Mouse (Mus musculus) testis, postnatal 14 days (tissue): ENCODE results near the gene Hist1h2bk.
A peak's percentile ranks its signal among the peaks of the same experiment; 100 is the strongest.

Experiments
- DNase-seq: peaks from one replicate; pipeline ENCODE4 v3.0.0; 2021; ENCODE audit warnings: low spot score

The Hist1h2bk gene

GRCm38 (mm10) chr13:22014411-22014845, 21.2 kb upstream of the Hist1h2bk start:
- DNase-seq: no peak

- DNase-seq: peak; percentile 62
These were observed 19.9 kb upstream of the Hist1h2bk start for GRCm38 (mm10) chr13:22015479-22016450.

DNA sequence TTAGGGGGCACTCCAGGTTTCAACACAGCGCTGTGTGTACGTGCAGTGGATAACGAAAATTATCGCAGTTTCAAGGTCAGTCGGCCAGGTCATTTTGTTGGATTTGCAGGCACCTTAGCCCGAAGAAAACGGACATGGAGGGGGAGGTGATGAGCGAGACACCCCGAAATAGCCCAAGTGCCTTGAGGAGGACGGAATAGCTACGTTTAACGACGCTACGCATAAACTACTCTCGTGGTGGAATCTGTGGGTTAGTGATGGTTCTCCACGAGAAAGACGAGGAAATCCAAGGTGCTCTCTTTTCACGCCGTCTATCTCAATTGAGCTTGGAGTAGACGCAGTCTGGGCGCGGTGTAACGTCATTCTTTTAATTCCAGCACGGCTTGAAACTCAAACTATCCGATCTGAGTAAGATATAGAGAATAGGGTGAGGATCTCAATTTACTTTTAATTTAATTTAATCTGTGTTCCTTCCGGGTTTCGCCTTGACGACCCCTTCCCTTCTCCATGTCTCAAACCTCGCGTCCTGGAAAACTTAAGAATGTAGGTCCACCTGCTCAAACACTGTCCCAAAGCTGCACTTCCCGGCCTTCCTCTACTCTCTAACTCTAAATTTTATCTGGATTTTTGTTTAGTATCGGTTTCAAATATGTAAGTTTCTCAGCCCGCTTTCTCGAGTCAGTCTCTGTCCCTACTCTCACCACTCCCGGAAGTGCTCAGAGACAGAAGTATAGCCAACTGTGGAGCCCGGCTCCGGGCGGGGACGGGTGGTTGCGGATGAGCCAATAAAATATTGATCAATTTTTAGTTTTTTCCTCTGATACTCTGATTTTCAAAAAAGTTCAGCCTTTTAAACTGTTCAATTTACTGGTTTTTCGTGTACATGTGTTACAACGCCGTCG, 15.5 kb upstream of the Hist1h2bk start:
- DNase-seq: no peak

- peak; percentile 51 for DNase-seq
These were observed 14.8 kb upstream of the Hist1h2bk start for GRCm38 (mm10) chr13:22020901-22021339.

GRCm38 (mm10) chr13:22021581-22021980, 14.1 kb upstream of the Hist1h2bk start:
- peak; percentile 71 for DNase-seq

- peak; percentile 75 for DNase-seq
These were observed 13.4 kb upstream of the Hist1h2bk start for GRCm38 (mm10) chr13:22022241-22022640.

GRCm38 (mm10) chr13:22026058-22027031, 9.3 kb upstream of the Hist1h2bk start:
- peak; percentile 75 for DNase-seq

- DNase-seq: peak; percentile 91
These were observed 6.8 kb upstream of the Hist1h2bk start for GRCm38 (mm10) chr13:22028673-22029460.

DNA sequence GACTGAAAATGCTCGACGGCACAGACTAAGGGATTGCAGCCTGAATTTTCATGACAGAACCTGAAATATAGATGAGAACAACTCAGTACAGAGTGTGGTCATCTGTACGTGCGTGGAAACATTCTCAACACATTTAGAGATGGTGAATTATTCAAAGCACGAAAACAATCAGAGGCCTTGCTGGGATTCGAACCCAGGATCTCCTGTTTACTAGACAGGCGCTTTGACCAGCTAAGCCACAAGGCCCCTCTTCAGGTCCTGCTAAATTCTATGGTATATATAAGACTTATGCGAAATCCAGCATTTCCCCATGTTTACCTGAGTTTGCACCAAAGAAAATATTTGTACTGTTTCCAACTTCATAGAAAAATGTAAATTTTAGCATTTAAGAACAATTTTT, 5.7 kb upstream of the Hist1h2bk start:
- DNase-seq: no peak

- DNase-seq: no peak
These were observed 5.2 kb upstream of the Hist1h2bk start for GRCm38 (mm10) chr13:22030493-22030892.

DNA sequence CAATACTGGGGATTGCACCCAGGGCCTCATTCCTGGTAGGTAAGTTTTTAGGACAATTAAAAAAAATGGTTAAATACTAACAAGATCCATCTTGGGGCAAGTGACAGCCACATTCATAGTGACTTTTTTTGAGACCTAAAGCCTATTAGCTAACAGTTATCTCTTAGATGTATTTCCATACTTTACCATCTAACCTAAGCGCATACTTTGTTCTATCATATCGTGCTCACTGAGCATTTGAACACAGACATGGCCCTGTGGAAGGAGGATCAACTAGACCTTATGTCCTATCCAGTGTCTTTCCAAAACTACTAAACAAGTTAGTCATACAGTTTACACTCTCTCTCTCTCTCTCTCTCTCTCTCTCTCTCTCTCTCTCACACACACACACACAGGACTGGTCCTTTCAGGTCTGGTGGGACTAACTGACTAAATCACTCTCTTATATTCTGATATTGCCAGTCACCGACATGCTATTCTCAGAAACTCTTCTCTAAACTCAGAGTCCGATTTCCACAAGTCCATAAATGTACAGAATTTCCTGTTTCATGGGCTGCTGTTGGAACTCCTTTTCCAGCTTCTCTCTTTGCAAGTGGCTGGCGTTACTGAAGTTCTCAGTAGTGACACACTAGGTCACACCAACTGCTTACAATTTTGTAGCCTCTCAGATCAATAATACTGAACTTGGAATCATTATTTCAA, 1.8 kb upstream of the Hist1h2bk start:
- no peak for DNase-seq

GRCm38 (mm10) chr13:22034443-22035266, 1.0 kb upstream of the Hist1h2bk start:
- no peak for DNase-seq

GRCm38 (mm10) chr13:22036149-22036956, 683 bp downstream of the Hist1h2bk start:
- DNase-seq: peak; percentile 65

- no peak for DNase-seq
These were observed 1.3 kb downstream of the Hist1h2bk start for GRCm38 (mm10) chr13:22036986-22037385.

GRCm38 (mm10) chr13:22037415-22037814, 1.7 kb downstream of the Hist1h2bk start:
- DNase-seq: no peak

DNA sequence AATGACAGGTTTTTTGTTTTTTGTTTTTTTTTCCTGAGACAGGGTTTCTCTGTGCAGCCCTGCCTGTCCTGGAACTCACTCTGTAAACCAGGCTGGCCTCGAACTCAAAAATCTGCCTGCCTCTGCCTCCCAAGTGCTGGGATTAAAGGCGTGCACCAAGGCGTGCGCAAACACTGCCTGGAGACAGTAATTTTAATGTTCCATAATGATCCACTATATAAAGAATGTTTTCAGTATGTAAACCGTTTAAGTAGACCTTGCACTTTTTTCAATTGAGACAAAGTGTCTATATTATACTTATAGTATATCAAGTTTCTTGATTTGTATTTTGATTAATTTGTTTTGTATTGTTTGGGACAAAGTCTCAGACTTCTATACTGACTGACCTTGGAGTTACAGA, 3.7 kb downstream of the Hist1h2bk start:
- DNase-seq: no peak

- DNase-seq: no peak
These were observed 4.3 kb downstream of the Hist1h2bk start for GRCm38 (mm10) chr13:22039951-22040463.
